Mouse (Mus musculus) MEL (cell line): ENCODE results near the gene Scarb1. TPM values are rescaled to one million over a fixed set of nuclear protein-coding genes. Genes with fewer than 3 reads are reported as not detected.

Source experiments
- DNase-seq: peaks from one replicate; pipeline ENCODE4 v3.0.0; 2011; ENCODE audit warnings: low read depth, low spot score
- H3K27ac ChIP-seq: 2 replicates; pipeline ENCODE4 v1.5.1; 2012; ENCODE audit warnings: low read depth, mild to moderate bottlenecking, control low read depth, low read length, moderate library complexity; ENCODE audit not compliant: control insufficient read depth
- H3K27me3 ChIP-seq, 2 experiments: fragments of 150-350 bp in 1 of 2; sonication (generic) in 1 of 2; 2 replicates each; pipeline ENCODE4 v1.6.1; 2012; ENCODE audit warnings: low read length in 2 of 2, mild to moderate bottlenecking in 2 of 2, improper control_type of control experiment in 1 of 2, moderate library complexity in 1 of 2; ENCODE audit not compliant: insufficient read depth in 2 of 2, control insufficient read depth in 1 of 2
- H3K36me3 ChIP-seq, 2 experiments: 2 replicates each; pipeline ENCODE4 v1.6.1; 2012 to 2014; ENCODE audit warnings: low read length in 2 of 2, improper control_type of control experiment in 1 of 2, inconsistent platforms in 1 of 2, mild to moderate bottlenecking in 1 of 2; ENCODE audit not compliant: insufficient read depth in 2 of 2, control insufficient read depth in 1 of 2
- H3K4me1 ChIP-seq, 2 experiments: fragments of 150-350 bp in 1 of 2; sonication (generic) in 1 of 2; 2 replicates each; pipeline ENCODE4 v1.6.1; 2012; ENCODE audit warnings: low read length in 2 of 2, improper control_type of control experiment in 1 of 2, mild to moderate bottlenecking in 1 of 2; ENCODE audit not compliant: insufficient read depth in 2 of 2, control insufficient read depth in 1 of 2
- H3K4me3 ChIP-seq, 2 experiments: fragments of 150-350 bp in 1 of 2; sonication (generic) in 1 of 2; 2 replicates each; pipeline ENCODE4 v1.5.1; 2012; ENCODE audit warnings: low read depth in 2 of 2, low read length in 2 of 2, mild to moderate bottlenecking in 2 of 2, moderate library complexity in 2 of 2, control low read depth in 1 of 2, improper control_type of control experiment in 1 of 2; ENCODE audit not compliant: control insufficient read depth in 1 of 2, insufficient read depth in 1 of 2
- H3K79me2 ChIP-seq: 2 replicates; pipeline ENCODE4 v1.6.1; 2012; ENCODE audit warnings: mild to moderate bottlenecking, low read length, moderate library complexity; ENCODE audit not compliant: control insufficient read depth, poor library complexity, insufficient read depth
- H3K9ac ChIP-seq: 2 replicates; pipeline ENCODE4 v1.6.1; 2012; ENCODE audit warnings: low read depth, mild to moderate bottlenecking, control low read depth, low read length, moderate library complexity; ENCODE audit not compliant: control insufficient read depth, poor library complexity, severe bottlenecking
- H3K9me3 ChIP-seq: fragments of 150-350 bp; sonication (generic); replicated peaks from 2 replicates; pipeline ENCODE4 v1.6.1; 2012; ENCODE audit warnings: mild to moderate bottlenecking, low read length, improper control_type of control experiment, moderate library complexity; ENCODE audit not compliant: insufficient read depth
- BHLHE40 ChIP-seq: IDR thresholded peaks from 2 replicates; pipeline ENCODE4 v1.6.1; 2012; ENCODE audit warnings: low read depth, mild to moderate bottlenecking, inconsistent platforms, low read length, improper control_type of control experiment, borderline replicate concordance
- CHD1 ChIP-seq: IDR thresholded peaks from 2 replicates; pipeline ENCODE4 v1.6.1; 2012; ENCODE audit warnings: low read depth, mild to moderate bottlenecking, inconsistent platforms, low read length, improper control_type of control experiment
- CTCF ChIP-seq, 3 experiments: IDR thresholded peaks in 2 of 3; conservative IDR thresholded peaks in 1 of 3; 2 replicates each; pipeline ENCODE4 v1.5.1; 2011 to 2012; ENCODE audit warnings: low read length in 3 of 3, low read depth in 2 of 3, mild to moderate bottlenecking in 2 of 3, improper control_type of control experiment in 1 of 3, inconsistent platforms in 1 of 3, mixed read lengths in 1 of 3, moderate library complexity in 1 of 3; ENCODE audit not compliant: control insufficient read depth in 1 of 3, insufficient read depth in 1 of 3, poor library complexity in 1 of 3, severe bottlenecking in 1 of 3
- E2F4 ChIP-seq: IDR thresholded peaks from 2 replicates; pipeline ENCODE4 v1.6.1; 2011; ENCODE audit warnings: low read depth, low read length, improper control_type of control experiment, borderline replicate concordance
- EP300 ChIP-seq, 2 experiments: IDR thresholded peaks; 2 replicates each; pipeline ENCODE4 v1.6.1; 2011; ENCODE audit warnings: improper control_type of control experiment in 2 of 2, low read length in 2 of 2, low read depth in 1 of 2, mild to moderate bottlenecking in 1 of 2
- ETS1 ChIP-seq: IDR thresholded peaks from 2 replicates; pipeline ENCODE4 v1.6.1; 2012; ENCODE audit warnings: low read depth, mild to moderate bottlenecking, inconsistent platforms, low read length, improper control_type of control experiment, moderate library complexity
- GABPA ChIP-seq: IDR thresholded peaks from 2 replicates; pipeline ENCODE4 v1.6.1; 2012; ENCODE audit warnings: low read depth, mild to moderate bottlenecking, inconsistent platforms, low read length, improper control_type of control experiment, moderate library complexity
- GATA1 ChIP-seq: IDR thresholded peaks from 2 replicates; pipeline ENCODE4 v1.6.1; 2011; ENCODE audit warnings: low read depth, low read length, improper control_type of control experiment
- JUND ChIP-seq: IDR thresholded peaks from 2 replicates; pipeline ENCODE4 v1.6.1; 2011; ENCODE audit warnings: low read depth, mild to moderate bottlenecking, improper control_type of control experiment, low read length
- MAX ChIP-seq: IDR thresholded peaks from 2 replicates; pipeline ENCODE4 v1.6.1; 2011; ENCODE audit warnings: low read length, improper control_type of control experiment
- MAZ ChIP-seq: IDR thresholded peaks from 2 replicates; pipeline ENCODE4 v1.6.1; 2012; ENCODE audit warnings: low read depth, mild to moderate bottlenecking, inconsistent platforms, low read length, improper control_type of control experiment
- MEF2A ChIP-seq: IDR thresholded peaks from 2 replicates; pipeline ENCODE4 v1.6.1; 2014; ENCODE audit warnings: low read depth, mild to moderate bottlenecking, inconsistent platforms, low read length, improper control_type of control experiment; ENCODE audit not compliant: poor library complexity, insufficient replicate concordance, severe bottlenecking; ENCODE audit errors: extremely low read depth
- MYB ChIP-seq: IDR thresholded peaks from 2 replicates; pipeline ENCODE4 v1.6.1; 2011; ENCODE audit warnings: mild to moderate bottlenecking, low read depth, low read length, improper control_type of control experiment
- NRF1 ChIP-seq: IDR thresholded peaks from 2 replicates; pipeline ENCODE4 v1.6.1; 2014; ENCODE audit warnings: low read depth, mild to moderate bottlenecking, inconsistent platforms, low read length, improper control_type of control experiment, moderate library complexity; ENCODE audit not compliant: poor library complexity, insufficient read depth, severe bottlenecking
- POLR2A ChIP-seq, 2 experiments: IDR thresholded peaks; 2 replicates each; pipeline ENCODE4 v1.6.1; 2011 to 2012; ENCODE audit warnings: low read length in 2 of 2, mild to moderate bottlenecking in 2 of 2, control low read depth in 1 of 2, improper control_type of control experiment in 1 of 2, low read depth in 1 of 2, moderate library complexity in 1 of 2; ENCODE audit not compliant: control insufficient read depth in 1 of 2, insufficient read depth in 1 of 2, poor library complexity in 1 of 2
- POLR2AphosphoS2 ChIP-seq: IDR thresholded peaks from 2 replicates; pipeline ENCODE4 v1.6.1; 2011; ENCODE audit warnings: low read length, improper control_type of control experiment
- POLR2AphosphoS5 ChIP-seq: IDR thresholded peaks from 2 replicates; pipeline ENCODE4 v1.6.1; 2012; ENCODE audit warnings: low read depth, borderline replicate concordance, mild to moderate bottlenecking, inconsistent platforms, low read length, moderate library complexity, mixed read lengths
- RCOR1 ChIP-seq: IDR thresholded peaks from 2 replicates; pipeline ENCODE4 v1.6.1; 2012; ENCODE audit warnings: low read depth, mild to moderate bottlenecking, inconsistent platforms, low read length, improper control_type of control experiment
- SMC3 ChIP-seq: IDR thresholded peaks from 2 replicates; pipeline ENCODE4 v1.6.1; 2011; ENCODE audit warnings: low read depth, low read length, improper control_type of control experiment
- TBP ChIP-seq: IDR thresholded peaks from 2 replicates; pipeline ENCODE4 v1.8.0; 2011; ENCODE audit warnings: low read depth, low read length, improper control_type of control experiment
- UBTF ChIP-seq: IDR thresholded peaks from 2 replicates; pipeline ENCODE4 v1.6.1; 2012; ENCODE audit warnings: low read depth, mild to moderate bottlenecking, inconsistent platforms, low read length, improper control_type of control experiment, moderate library complexity, borderline replicate concordance; ENCODE audit not compliant: insufficient read depth
- USF2 ChIP-seq, 2 experiments: IDR thresholded peaks; 2 replicates each; pipeline ENCODE4 v1.6.1; 2011 to 2012; ENCODE audit warnings: improper control_type of control experiment in 2 of 2, low read length in 2 of 2, borderline replicate concordance in 1 of 2, inconsistent platforms in 1 of 2, low read depth in 1 of 2, mild to moderate bottlenecking in 1 of 2; ENCODE audit not compliant: insufficient read depth in 1 of 2
- ZC3H11A ChIP-seq: IDR thresholded peaks from 2 replicates; pipeline ENCODE4 v1.6.1; 2012; ENCODE audit warnings: low read depth, mild to moderate bottlenecking, inconsistent platforms, low read length, improper control_type of control experiment
- ZKSCAN1 ChIP-seq: IDR thresholded peaks from 2 replicates; pipeline ENCODE4 v1.6.1; 2012; ENCODE audit warnings: low read depth, mild to moderate bottlenecking, inconsistent platforms, low read length, improper control_type of control experiment, moderate library complexity
- ZMIZ1 ChIP-seq: IDR thresholded peaks from 2 replicates; pipeline ENCODE4 v1.6.1; 2012; ENCODE audit warnings: low read depth, mild to moderate bottlenecking, inconsistent platforms, low read length, improper control_type of control experiment, moderate library complexity
- ZNF384 ChIP-seq: IDR thresholded peaks from 2 replicates; pipeline ENCODE4 v1.6.1; 2012; ENCODE audit warnings: low read depth, mild to moderate bottlenecking, inconsistent platforms, low read length, improper control_type of control experiment
- polyA plus RNA-seq, 2 experiments: library from polyadenylated mRNA; stranded (reverse) in 1 of 2; unstranded in 1 of 2; fragments of >175 nt in 1 of 2; fragments of >200 nt in 1 of 2; gene quantifications; 2 replicates each; pipeline versions ENCODE4 v1.2.1 to v1.2.4; 2012; ENCODE audit warnings: low replicate concordance in 2 of 2, low read depth in 1 of 2; ENCODE audit not compliant: insufficient read length in 2 of 2, insufficient read depth in 1 of 2, missing spikeins in 1 of 2
- total RNA-seq: library from RNA; depleted of rRNA; stranded (reverse); fragments of 300-350 nt; gene quantifications from 2 replicates; pipeline ENCODE4 v1.2.3, GENCODE M21; 2012

Scarb1 gene
- total and polyA plus RNA-seq, 3 experiments: 53.1 to 98.3 TPM; not detected in 1

- Histone ChIP-seq H3K36me3 (peaks cover 2% of the 10 kb centered on the region in 2 experiments; a peak in 2 of 4 replicates), H3K79me2 (no peaks in the 10 kb centered on the region), H3K9ac (no peak overlapping the region), H3K4me3 (no peak overlapping the region), H3K9me3 (no peaks in the 10 kb centered on the region), H3K27me3 (no peaks in the 10 kb centered on the region), H3K27ac (no peak overlapping the region), H3K4me1 (0 out of 4 replicates have a peak, but pooled peaks cover 0 to 5% of the 10 kb centered on the region in 2 experiments)
- TF ChIP-seq USF2 (IDR thresholded peaks at IDR 0.05; ENCODE audit: borderline replicate concordance in 1 of 2, insufficient read depth in 1 of 2, low read depth in 1 of 2, low read length in 2 of 2) (no peak), CHD1 (no peak), NRF1 (no peak), ZKSCAN1 (no peak), ZC3H11A (no peak), CTCF (IDR thresholded peaks at IDR 0.05 in 2 of 3, conservative IDR thresholded peaks at IDR 0.05 in 1 of 3; ENCODE audit: control insufficient read depth in 1 of 3, insufficient read depth in 1 of 3, low read depth in 2 of 3, low read length in 3 of 3, poor library complexity in 1 of 3, severe bottlenecking in 1 of 3) (no peak), MEF2A (no peak), RCOR1 (no peak)
- no peak for DNase-seq
Measured at GRCm38 (mm10) chr5:125287053-125287655, 53.7 kb downstream of the Scarb1 start.

GRCm38 (mm10) chr5:125286090-125286489 lies 54.8 kb downstream of the Scarb1 start:
- TF ChIP-seq TBP (no peak), EP300 (IDR thresholded peaks at IDR 0.05; ENCODE audit: low read depth in 1 of 2, low read length in 2 of 2) (no peak), GABPA (no peak), GATA1 (no peak), MYB (no peak), MEF2A (no peak), CHD1 (no peak), POLR2AphosphoS5 (no peak), ZNF384 (no peak), ETS1 (no peak), JUND (no peak), POLR2A (IDR thresholded peaks at IDR 0.05; ENCODE audit: control insufficient read depth in 1 of 2, insufficient read depth in 1 of 2, low read depth in 1 of 2, low read length in 2 of 2, poor library complexity in 1 of 2) (no peak), E2F4 (no peak), MAX (no peak), SMC3 (no peak), UBTF (no peak), POLR2AphosphoS2 (no peak), ZMIZ1 (no peak), MAZ (no peak), BHLHE40 (no peak)

More at GRCm38 (mm10) chr5:125286090-125286489, 54.8 kb downstream of the Scarb1 start:
- Histone ChIP-seq H3K36me3 (peaks cover 0 to 2% of the 10 kb centered on the region in 2 experiments; a peak in 1 of 4 replicates), H3K79me2 (no peaks in the 10 kb centered on the region), H3K4me1 (no peaks in the 10 kb centered on the region), H3K4me3 (no peak overlapping the region), H3K9me3 (no peaks in the 10 kb centered on the region), H3K27ac (no peak overlapping the region), H3K9ac (no peak overlapping the region), H3K27me3 (no peaks in the 10 kb centered on the region)
- DNase-seq: no peak
